Mouse (Mus musculus): ENCODE measurements around the gene Spata2.

Gene Spata2

GRCm38 (mm10) chr2:167508569-167508968 is 15.9 kb upstream of the Spata2 start:
- no peak for DNase-seq (ENCODE audit: low spot score)

GRCm38 (mm10) chr2:167507719-167508385 is 15.2 kb upstream of the Spata2 start:
- no peak for DNase-seq (ENCODE audit: low spot score)

- DNase-seq (ENCODE audit: low spot score): no peak
Measured at GRCm38 (mm10) chr2:167506546-167507260, 14.0 kb upstream of the Spata2 start.

GRCm38 (mm10) chr2:167505127-167505526 is 12.4 kb upstream of the Spata2 start:
- no peak for DNase-seq (ENCODE audit: low spot score)

- DNase-seq (ENCODE audit: low spot score): peak; percentile 77
Measured at GRCm38 (mm10) chr2:167503896-167504349, 11.2 kb upstream of the Spata2 start.

GRCm38 (mm10) chr2:167503253-167503895 is 10.7 kb upstream of the Spata2 start:
- peak; percentile 96 for DNase-seq (ENCODE audit: low spot score)

- no peak for DNase-seq (ENCODE audit: low spot score)
Measured at GRCm38 (mm10) chr2:167502554-167503252, 10.0 kb upstream of the Spata2 start.

- peak; percentile 58 for DNase-seq (ENCODE audit: low spot score)
Measured at GRCm38 (mm10) chr2:167497272-167497671, 4.6 kb upstream of the Spata2 start.

GRCm38 (mm10) chr2:167496437-167496836 is 3.8 kb upstream of the Spata2 start:
- DNase-seq (ENCODE audit: low spot score): no peak

- DNase-seq (ENCODE audit: low spot score): peak; percentile 76
Measured at GRCm38 (mm10) chr2:167491757-167492708, 654 bp downstream of the Spata2 start, which contains the start of gene Rnf114. Gene Rnf114, plus strand, starts transcription at chr2:167492645.

GRCm38 (mm10) chr2:167490813-167491525 is 1.7 kb downstream of the Spata2 start:
- no peak for DNase-seq (ENCODE audit: low spot score)

GRCm38 (mm10) chr2:167487994-167488393 is 4.7 kb downstream of the Spata2 start:
- DNase-seq (ENCODE audit: low spot score): peak; percentile 66

- DNase-seq (ENCODE audit: low spot score): no peak
Measured at GRCm38 (mm10) chr2:167487551-167487950, 5.1 kb downstream of the Spata2 start.

GRCm38 (mm10) chr2:167486573-167486972 is 6.1 kb downstream of the Spata2 start:
- no peak for DNase-seq (ENCODE audit: low spot score)

GRCm38 (mm10) chr2:167485501-167486377 is 6.9 kb downstream of the Spata2 start:
- DNase-seq (ENCODE audit: low spot score): peak; percentile 60

- DNase-seq (ENCODE audit: low spot score): no peak
Measured at GRCm38 (mm10) chr2:167484932-167485331, 7.8 kb downstream of the Spata2 start.

GRCm38 (mm10) chr2:167483827-167484410 is 8.8 kb downstream of the Spata2 start:
- no peak for DNase-seq (ENCODE audit: low spot score)

GRCm38 (mm10) chr2:167483081-167483826 is 9.4 kb downstream of the Spata2 start:
- DNase-seq (ENCODE audit: low spot score): no peak

All from testis, postnatal 10 days (tissue).